Mouse (Mus musculus) liver, embryonic 14.5 days (tissue): Measurements from ENCODE around the gene Acsbg1.

Source experiments
- CTCF ChIP-seq: IDR thresholded peaks from 2 replicates; pipeline ENCODE4 v1.5.1; 2016; ENCODE audit warnings: antibody characterized with exemption, low read depth, control low read depth
- EP300 ChIP-seq: IDR thresholded peaks from 2 replicates; pipeline ENCODE4 v1.6.1; 2016; ENCODE audit warnings: antibody characterized with exemption, low read depth

DNA sequence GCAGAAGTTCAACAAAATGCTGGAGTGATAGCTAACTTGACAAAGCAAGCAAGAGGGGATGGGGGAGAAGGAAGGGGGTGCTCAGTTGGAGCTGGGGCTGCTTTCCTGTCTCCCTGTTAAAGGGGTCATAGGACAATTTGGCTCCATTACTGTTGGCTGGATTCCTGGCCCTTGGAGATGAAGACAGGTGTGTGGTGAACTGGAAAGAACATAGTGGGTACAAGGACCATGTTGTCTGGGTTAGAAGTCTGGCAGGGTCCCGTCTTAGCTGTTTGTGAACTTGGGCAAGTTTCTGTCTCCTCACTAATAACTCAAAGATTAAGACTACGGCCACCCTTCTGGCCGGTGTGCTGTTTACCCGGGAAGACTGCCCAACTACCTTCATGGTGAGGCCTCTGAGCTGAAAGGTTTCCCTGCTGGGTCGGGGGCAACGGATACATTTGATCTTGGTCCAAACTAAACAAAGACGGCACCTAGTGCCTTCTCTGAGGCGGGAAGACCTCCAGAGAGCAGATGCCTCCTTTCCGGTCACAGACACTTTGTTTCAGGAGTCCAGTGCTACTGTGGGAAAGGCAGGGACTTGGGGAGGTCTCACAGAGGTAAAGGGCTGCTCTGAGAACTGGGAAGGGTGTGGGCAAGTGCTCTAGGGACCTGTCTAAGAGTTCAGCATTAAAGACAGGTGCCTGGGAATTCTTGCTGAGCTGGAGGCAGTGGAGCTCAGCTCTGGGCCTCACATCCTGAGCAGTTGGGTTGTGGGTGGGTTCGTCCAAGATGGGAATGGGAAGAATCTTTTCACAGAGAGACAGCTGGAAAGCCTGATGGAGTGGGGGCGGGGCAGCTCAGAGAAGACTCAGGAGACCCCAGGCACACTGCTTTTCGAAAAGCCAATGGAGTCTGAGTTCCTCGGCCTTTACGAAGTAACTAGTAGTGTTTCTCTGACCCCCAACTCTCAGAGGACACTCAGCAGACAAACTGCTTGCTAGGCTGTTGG, 25.9 kb upstream of the Acsbg1 start:
- TF ChIP-seq EP300 (no peak), CTCF (no peak)
